Mouse (Mus musculus) erythroid progenitor cell, adult 5-6 weeks (primary cell): Measurements from ENCODE around the gene Tcf12. TPM values are rescaled to one million over a fixed set of nuclear protein-coding genes. Genes with fewer than 3 reads are reported as not detected.

ENCODE experiments used
- ATAC-seq: replicated peaks from 2 replicates; pipeline ENCODE4 v1.8.0; 2016; ENCODE audit warnings: moderate number of reproducible peaks, mild to moderate bottlenecking, moderate TSS enrichment, inconsistent platforms; ENCODE audit not compliant: poor library complexity, low FRiP score, severe bottlenecking
- total RNA-seq, 2 experiments: library from RNA; stranded (forward) in 1 of 2; stranded (reverse) in 1 of 2; fragments of 150-400 nt in 1 of 2; fragments of 186-747, 209-891 nt in 1 of 2; gene quantifications; 2 replicates each; pipeline versions ENCODE4 v1.2.3 to v1.2.4; 2015 to 2017; ENCODE audit warnings: low replicate concordance in 2 of 2

The Tcf12 gene
- total RNA-seq, 2 experiments from 2014 or later = 20.0 to 36.9 TPM

DNA sequence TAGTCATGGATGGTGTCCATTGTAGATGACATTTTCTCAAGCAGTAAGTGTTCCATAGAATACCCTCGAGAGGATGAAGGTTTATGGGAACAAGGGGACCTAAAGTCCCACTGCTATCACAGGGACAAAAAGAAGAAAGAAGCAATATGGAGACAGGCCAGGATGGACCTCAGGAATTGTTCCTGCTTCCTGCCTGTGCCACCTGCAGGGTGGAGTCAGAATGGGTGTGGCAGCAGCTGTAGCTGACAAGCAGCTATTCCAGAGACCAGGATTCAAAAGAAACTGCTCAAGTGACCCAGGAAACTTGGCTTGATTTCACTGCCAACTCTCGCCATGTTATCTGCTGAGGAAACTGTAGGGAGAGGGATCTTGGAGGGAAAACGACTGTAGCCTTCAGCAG, 298.1 kb downstream of the Tcf12 start:
- ATAC-seq = no peak

DNA sequence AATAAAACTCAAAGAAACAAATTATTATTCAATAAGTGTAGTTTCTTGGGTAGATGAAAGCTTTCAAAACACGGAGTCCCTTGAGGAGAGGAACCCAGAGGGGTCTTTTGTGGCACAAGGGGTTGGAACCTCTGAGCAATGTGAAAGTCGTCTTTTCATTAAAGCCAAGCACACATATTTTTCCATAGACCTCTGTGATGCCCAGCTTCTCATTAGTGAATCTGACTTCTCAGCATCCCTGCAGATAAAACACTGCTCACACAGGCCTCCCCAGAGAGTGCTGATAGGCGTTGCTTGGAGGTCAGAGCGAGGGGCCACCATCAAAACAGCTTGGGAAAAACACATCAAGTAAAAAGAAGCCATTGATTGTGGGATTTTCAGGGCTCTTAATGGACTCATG, 298.8 kb downstream of the Tcf12 start:
- ATAC-seq = no peak

DNA sequence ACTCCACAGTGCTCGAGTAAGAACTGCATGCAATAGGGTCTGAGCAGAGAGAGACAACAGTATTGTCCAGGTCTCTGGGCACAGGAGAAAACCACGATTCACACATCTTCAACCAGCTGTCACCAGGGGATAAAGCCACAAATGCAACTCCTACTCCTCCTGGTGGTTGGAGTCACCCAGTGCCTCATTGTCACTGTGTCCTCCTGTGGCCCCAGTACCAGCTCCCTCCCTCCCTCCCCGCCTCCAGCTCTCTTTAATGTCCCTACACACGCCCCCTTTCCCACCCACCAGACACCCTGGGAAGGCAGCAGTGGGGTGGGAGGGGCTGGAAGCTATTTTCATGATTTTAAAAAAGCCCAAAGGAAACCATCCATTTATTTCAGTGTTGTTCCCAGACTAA, 299.3 kb downstream of the Tcf12 start:
- no peak for ATAC-seq

DNA sequence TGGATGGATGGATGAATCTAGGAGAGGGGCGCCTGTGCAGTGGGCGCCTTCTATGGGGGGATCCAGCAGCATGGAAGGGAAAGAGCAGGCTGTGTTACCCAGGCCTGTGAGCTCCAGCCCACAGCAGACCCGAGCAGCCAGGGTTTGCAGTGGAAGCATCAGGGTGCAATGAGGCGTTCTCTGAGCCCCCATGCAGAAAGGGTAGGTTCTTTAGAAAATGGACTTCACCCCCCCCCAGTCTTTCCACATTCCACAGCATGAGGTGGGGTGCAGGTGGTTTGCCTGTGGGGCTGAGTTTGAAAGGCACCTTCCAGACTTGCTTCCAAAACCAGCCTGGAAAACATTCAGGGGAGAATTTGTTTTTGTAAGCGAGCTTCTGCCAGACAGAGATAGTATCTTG, 300.3 kb downstream of the Tcf12 start:
- no peak for ATAC-seq

GRCm38 (mm10) chr9:71810723-71811122, 300.9 kb downstream of the Tcf12 start:
- ATAC-seq = no peak

DNA sequence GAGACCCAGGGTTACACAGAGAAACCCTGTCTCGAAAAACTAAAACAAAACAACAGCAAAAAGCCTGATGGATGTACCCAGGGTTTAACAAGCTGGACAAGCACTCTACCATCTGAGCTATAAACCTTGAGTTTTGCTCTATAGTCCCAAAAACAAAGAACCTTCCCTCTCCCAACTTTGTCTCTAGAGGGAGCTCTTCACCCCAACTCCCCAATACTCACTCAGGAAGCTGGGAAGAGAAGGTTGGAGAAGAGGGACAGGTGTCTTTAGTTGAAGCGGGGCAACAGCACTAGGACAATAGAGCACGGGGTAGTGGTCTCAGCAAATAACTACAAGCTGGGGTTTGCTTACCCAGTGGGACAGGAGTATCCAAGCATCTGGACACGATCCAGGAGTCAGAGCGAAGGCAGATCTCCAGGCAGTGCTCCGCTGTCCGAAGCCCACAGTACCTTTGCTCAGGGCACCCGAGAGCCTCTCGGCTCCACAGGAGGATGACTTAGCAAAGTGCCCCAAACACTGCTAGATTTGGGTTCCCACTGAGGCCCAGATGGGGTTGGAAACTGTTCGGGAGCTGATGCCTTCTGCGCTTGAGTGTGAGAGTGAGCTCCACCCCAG, 302.9 kb downstream of the Tcf12 start:
- no peak for ATAC-seq

DNA sequence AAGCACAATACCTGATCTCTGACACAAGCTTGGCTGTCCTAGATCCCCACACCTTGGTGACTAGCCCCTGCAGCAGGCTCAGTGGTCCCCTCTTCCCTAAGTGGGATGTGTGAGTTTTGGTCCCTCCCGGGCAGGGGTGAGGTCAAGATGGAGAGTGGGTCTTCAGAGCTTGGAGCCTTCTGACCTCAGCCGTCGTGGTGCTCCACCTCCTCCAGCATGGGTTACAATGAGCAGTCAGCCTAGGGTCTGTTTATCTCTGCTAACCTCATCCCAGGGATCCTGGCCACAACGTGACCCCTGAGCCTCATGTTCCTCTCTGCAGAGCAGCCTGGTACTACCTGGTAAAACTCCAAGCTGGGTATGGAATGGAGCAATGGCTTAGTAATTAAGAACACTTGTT, 303.9 kb downstream of the Tcf12 start:
- ATAC-seq = no peak

- ATAC-seq = no peak
Measured at GRCm38 (mm10) chr9:71806422-71806805, 305.3 kb downstream of the Tcf12 start.

DNA sequence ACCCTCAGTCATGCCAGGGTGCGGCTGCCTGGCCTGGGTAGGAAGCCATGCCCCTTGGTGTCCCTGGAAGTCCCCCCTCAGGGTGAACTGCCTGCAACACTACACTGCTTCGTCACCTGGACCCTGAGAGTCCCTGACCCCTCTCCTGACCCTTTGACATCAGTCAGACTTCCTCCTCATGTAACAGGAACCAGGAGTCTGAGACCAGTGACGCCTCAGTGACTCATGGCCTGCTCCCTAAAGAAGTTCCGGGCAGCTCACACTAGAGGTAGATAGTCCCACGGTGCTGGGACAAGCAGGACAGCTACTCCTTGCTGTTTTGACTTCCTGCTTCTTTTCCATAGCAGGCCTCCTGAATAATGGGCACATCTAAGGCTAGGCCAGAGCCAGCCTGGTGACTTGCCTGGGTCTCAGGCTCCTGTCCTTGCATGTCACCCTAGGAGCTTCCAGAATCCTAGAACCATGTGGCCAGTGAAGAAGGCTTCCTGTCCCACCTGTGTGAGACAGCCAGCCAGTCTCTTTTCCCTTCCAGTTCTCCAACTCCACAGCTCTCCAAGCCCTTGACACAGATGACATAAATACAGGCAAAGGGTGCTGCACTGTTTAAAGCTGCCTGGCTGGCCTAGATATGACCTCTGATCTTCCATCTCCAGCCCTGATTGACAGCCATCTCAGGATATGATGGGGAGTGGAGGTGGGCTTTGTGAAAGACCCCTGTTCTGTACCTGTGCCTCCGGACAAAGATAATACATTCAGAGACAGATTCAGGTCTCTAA, 305.8 kb downstream of the Tcf12 start:
- ATAC-seq = no peak

DNA sequence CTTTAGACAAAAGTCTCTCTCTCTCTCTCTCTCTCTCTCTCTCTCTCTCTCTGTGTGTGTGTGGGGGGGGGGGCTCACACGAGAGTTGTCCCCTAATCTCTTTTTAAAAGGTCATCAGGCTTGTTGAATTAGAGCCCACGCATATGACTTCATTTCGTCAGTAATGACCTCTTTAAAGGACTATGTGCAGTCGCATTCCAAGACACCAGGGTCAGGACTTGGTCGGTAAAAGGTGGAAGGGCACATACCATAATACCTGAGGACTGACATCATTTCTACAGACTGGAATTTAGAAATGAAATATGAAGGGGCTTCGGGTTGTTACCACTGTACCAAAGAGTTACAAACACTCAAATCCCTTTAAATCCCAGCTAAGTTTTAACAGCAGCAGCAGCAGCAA, 307.6 kb downstream of the Tcf12 start:
- no peak for ATAC-seq

DNA sequence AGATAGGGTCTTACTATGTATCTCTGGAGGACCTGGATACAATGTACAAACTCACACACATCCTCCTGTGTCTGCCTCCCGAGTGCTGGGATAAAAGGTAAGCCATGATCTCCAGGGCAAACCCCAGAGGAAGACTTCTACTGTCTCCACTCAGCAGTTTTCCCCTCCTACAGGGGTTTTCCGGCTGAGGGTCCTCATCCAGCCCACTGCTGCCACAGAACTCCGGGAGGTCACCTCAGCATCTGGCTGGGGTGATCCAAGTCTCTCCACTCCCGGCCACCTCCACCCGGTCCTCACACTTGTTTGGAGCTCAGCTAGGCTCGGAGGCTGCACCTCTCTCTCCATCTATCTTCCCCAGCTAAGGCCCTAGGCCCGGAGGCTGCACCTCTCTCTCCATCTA, 308.4 kb downstream of the Tcf12 start:
- ATAC-seq = no peak

- no peak for ATAC-seq
Measured at GRCm38 (mm10) chr9:71799598-71799997, 312.1 kb downstream of the Tcf12 start.

- no peak for ATAC-seq
Measured at GRCm38 (mm10) chr9:71798176-71798575, 313.5 kb downstream of the Tcf12 start.

Other genes starting within 250 kb of the Tcf12 start
- 107 and 208 TPM in 2 replicates for gene Zfp280d, start 163.0 kb upstream of the Tcf12 start, total RNA-seq (2015; ENCODE audit: low replicate concordance)
- 97.5 and 99.8 TPM in 2 replicates for gene Zfp280d, start 163.0 kb upstream of the Tcf12 start, total RNA-seq (2017; ENCODE audit: low replicate concordance)